Mouse (Mus musculus): ENCODE measurements at regions not wholly inside any gene's neighbourhood (a gene's known extent, or its start where the extent isn't known, plus 50 kb on each side); places are given as distances from the start of the nearest gene placed in this dataset.
"Not testable (repeated sequence)": the region's sequence is repeated elsewhere in the genome, so short reads cannot be mapped to it uniquely, and the experiment has no call there.

GRCm38 (mm10) chr12:32434506-32435002, 56.0 kb downstream of the Ccdc71l start:
- DNase-seq, result no peak

GRCm38 (mm10) chr12:32435126-32435525, 56.6 kb downstream of the Ccdc71l start:
- no peak for DNase-seq

GRCm38 (mm10) chr12:32438209-32438608, 59.7 kb downstream of the Ccdc71l start:
- DNase-seq, result no peak

- no peak for DNase-seq
Observed at GRCm38 (mm10) chr12:32444770-32445169, 66.3 kb downstream of the Ccdc71l start.

- no peak for DNase-seq
Observed at GRCm38 (mm10) chr12:32445874-32446273, 67.4 kb downstream of the Ccdc71l start.

- DNase-seq, result no peak
Observed at GRCm38 (mm10) chr12:32449373-32449772, 70.9 kb downstream of the Ccdc71l start.

- DNase-seq, result no peak
Observed at GRCm38 (mm10) chr12:32451226-32451625, 72.7 kb downstream of the Ccdc71l start.

DNA sequence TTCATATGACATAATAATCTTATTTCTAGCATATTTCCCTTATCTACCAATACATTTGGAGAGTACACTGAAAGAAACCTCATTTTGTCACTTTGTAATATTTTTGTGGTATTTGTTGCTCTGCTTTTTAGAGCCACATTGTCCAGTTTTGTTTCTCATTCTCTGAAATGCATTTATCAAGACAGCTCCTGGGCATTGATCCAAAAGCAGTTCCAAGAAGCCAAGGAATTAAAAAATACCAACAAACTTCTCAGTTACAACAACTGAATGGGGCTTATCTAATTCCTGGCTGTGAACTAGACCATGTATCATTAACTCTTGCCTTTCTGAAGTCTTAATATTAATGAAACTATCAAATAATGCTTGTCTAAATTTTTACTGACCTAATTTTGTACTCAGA, 76.3 kb downstream of the Ccdc71l start:
- DNase-seq, result peak in 1 of 2 experiments; percentile 5

DNA sequence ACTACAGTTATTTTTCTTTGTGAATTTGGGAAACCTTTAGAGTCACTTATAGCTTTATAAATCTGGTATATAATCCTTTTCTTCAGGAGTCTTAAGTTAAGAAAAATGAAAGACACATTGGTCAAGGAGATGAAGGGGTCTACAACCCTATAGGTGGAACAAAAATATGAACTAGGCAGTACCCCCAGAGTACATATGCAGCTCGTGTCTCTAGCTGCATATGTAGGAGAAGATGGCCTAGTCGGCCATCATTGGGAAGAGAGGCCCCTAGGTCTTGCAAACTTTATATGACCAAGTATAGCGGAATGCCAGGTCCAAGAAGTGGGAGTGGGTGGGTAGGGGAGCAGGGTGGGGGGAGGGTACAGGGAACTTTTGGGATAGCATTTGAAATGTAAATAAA, 76.7 kb downstream of the Ccdc71l start:
- not testable (repeated sequence) for DNase-seq

DNA sequence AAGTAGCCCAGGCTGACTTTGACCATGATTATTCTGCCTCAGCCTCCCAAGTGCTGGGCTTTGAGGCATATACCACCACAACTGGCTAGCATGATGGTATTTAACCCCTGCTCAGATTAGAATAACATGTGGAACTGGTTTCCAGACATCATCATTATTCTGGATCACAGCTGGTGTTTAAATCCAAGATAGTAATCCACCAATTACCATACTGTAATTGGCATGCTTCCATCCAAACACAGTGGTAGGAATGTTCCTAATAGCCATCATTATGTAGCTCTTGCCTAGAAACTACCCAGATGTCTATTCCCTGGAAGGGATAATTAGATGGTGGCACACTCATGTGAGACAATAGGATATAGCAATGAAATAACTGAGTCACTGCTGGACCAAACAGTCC, 77.4 kb downstream of the Ccdc71l start:
- no peak for DNase-seq

DNA sequence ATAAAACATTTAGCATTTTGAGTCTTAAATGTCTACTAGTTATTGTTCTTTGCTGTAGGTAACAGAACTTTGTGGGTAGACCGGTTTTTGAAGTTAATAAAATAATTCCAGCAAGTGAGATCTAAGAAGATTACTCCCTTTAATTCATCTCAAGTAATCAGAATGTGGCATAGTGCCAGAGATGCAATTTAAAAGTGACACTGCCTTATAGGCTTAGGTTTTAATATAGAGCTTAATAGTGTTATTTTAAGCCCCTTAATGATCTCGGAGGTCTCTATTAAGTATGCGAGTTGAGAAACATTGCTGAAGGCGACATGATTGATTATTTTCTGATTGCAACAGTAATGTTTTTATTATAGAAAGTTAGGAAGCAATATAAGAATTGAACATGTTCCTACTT, 78.3 kb downstream of the Ccdc71l start:
- no peak for DNase-seq

GRCm38 (mm10) chr12:32458386-32458785, 79.9 kb downstream of the Ccdc71l start:
- no peak for DNase-seq

GRCm38 (mm10) chr12:32460330-32460998, 82.0 kb downstream of the Ccdc71l start:
- no peak for DNase-seq

GRCm38 (mm10) chr12:32465371-32465770, 86.9 kb downstream of the Ccdc71l start:
- peak; percentile 18 to 20 for DNase-seq

DNA sequence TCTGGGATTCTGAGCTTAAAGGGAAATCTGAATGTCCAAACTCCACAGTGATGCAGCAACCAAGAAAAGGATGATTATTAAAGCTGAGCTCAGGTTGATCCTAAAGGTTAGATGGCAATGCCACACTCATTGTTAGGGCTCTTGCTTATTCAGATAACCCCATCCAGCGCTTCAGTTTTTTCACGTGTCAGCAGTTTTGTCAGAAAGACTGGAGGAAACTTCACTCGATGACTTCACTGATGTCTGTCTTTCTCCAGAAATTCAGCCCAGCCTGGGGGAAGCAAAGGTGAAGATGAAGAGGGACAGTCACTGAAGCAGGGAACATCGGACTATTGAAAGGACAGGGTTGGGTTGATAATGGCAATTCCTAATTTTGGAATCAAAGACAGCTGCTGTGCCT, 91.4 kb downstream of the Ccdc71l start:
- DNase-seq, result no peak

DNA sequence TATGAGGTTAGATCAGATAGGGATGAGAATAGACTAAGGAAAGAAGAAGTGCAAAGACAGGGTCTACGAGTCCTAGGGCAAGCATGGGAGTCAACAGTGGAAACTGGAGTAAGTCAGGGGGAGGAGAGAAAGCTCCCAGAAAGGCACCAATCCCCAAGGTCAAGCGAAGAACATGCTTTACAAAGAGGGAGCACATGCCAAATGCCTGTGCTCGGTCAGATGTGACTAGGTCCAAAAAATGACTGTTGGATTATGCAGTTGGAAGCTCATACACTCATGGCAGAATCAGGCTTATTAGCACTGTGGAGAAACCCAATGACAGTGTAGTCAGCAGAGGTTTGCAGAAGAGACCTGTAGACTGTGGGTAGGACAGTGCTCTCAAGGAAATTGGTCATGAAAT, 100.9 kb downstream of the Ccdc71l start:
- no peak for DNase-seq

DNA sequence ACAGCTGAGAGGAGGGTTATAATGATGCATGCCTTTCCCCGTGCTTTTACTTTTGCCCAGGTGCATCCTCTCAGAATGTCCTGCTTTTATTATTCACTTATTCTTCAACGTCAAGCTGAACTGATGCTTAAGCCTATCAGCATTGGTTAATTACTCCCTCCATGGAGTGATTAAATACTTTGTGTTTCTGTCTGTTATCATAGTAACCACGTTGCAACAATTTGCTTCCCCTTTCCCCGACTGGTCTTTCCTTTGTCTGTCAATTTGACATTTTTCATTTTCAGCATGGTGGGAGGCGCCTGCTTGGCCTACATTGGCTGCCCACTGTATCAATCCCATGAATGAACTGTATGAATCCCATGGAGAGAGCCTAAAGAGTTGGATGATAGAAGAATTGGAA, 101.8 kb downstream of the Ccdc71l start:
- no peak for DNase-seq

GRCm38 (mm10) chr12:32481051-32481450, 102.5 kb downstream of the Ccdc71l start:
- no peak for DNase-seq

DNA sequence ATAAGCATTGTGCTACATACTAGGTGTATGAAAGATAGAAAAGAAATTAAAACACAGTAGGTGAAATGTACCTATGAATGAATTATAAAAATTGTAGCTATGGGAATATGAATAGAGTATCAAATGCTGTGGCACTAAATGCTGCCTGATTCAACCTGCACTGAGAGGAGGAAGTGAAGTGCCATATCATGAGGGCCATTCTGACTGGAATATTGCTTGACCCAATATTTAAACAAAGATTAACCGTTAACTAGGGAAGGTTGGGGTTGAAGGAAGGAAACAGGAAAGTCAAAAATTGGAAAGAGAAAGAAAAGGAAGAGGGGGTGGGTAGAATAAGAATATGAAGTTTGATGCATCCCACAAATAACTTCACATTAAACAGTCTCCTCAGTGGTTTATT, 103.8 kb downstream of the Ccdc71l start:
- DNase-seq, result no peak

GRCm38 (mm10) chr12:32482777-32483176, 104.3 kb downstream of the Ccdc71l start:
- no peak for DNase-seq

DNA sequence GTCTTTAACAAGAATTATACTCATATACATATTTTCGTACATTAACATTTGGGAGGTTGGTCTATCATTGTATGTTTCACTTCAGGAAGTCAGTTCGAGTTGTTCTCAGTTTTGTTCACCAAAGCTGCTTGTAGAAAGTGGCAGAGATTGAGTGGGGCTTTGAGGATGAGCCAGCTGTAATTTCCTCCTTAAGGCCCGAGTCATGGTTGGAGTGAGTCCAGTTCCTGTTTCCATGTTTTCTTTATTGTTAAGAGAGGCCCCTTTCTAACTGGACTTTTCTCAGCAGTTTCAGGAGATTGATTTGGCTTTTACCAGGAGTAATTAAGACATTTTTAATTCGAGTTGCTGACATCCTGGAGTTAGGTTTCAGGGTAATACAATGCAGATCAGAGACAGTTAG, 107.7 kb downstream of the Ccdc71l start:
- peak; percentile 11 to 18 for DNase-seq

DNA sequence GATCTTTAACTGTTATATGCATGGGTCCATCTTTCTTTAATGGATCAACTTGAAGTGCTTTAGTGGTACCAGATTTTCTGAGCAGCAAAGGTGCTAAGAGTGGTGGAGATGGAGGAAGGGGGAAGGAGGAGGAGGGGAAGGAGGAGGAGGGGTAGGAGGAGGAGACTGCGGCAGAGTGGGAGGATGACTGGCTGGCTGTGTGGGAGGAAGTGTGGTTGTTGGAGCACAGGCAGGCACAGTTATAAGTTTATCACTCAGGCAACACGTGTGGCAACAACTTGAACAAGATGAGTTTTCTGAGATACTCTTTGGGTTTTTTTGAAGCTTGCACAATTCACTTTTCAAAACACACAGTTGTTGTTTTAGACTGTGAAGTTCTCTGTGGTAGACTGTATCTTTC, 108.2 kb downstream of the Ccdc71l start:
- peak; percentile 3 to 7 for DNase-seq

- peak in 1 of 2 experiments; percentile 22 for DNase-seq
Observed at GRCm38 (mm10) chr12:32487883-32488577, 109.5 kb downstream of the Ccdc71l start.

GRCm38 (mm10) chr12:32488578-32488892, 110.0 kb downstream of the Ccdc71l start:
- DNase-seq, result no peak
